Mouse (Mus musculus) lung, adult 18-20 months (tissue): ENCODE results near the gene Hopx.

Source experiments
- DNase-seq, 2 experiments: peaks; one replicate each; pipeline ENCODE4 v3.0.0; 2022; ENCODE audit warnings: mixed read lengths in 2 of 2

Gene Hopx

DNA sequence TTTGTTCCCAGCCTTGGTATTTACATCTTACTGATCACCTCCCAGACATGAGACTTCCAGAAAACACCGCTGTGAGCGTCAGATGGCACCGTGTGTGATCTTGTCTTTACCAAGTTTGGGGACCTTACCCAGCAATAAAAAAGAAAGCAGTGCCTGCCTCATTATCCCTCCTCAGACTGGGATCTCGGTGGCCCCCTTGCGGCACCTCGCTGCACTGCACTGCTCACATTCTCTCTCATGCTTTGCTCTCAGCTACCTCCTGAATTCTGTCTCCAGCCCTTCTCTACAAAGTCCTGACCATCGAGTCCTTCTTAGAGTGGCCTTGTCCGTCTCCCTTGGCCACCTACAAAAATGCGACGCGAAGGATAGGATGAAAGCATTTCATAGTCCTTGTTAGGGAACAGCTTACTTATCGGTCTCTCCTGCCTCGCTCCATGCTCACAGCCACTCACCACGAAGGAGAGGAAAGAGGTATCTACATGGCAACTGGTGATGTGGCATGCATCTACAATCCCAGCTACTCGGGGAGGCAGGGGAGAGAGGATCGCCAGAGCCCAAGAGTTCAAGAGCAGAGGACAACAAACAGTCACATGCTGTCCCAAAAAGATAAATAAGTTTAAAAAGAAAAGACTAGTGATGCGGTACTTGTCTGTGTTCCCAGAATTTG lies 53.4 kb downstream of the Hopx start:
- peak; percentile 57 to 71 for DNase-seq

DNA sequence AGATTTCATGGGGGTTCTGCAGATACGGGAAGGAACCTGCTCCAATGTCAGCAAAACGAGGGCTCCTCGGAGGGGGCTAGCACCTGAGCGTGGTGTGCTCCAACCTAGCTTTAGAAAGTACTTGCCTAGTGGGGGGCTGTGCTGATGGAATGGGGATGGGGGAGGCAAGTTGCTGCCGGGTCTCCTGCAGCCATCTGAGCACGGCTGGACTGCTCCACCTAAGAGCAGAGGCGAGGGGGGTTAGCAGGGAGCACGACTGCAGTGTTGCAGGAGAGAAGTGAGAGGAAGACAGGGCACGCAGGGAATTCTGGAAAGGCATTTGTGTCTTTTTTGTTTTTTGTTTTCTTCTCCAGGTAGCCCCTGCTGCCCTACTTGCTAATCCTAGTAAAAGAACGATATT lies 54.6 kb downstream of the Hopx start:
- DNase-seq: no peak

DNA sequence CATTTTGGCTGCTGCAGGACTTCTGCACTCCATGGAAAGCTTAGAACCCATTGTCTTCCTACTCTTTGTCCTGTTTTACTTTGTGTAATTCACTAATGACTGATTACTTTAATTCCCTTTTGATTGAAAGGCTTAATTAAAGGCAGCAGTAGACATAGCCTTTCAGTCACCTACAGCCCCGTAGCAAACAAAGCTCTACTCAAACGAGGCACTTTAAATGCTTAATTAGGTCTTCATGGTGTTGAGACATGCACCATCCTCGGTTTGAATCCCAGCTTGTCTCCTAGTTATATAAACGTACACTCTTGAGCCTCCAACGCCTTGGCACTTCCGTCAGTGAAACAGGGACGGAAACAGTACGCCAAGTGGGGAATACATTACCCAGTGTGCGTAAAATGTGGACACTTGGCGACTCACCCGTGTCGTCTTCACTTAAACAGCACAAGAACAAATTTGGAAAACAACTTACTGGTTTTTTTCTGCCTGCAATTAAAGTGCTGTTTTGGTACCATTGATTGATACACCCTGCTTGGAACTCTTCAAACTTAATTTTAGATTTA lies 58.0 kb downstream of the Hopx start:
- no peak for DNase-seq

DNA sequence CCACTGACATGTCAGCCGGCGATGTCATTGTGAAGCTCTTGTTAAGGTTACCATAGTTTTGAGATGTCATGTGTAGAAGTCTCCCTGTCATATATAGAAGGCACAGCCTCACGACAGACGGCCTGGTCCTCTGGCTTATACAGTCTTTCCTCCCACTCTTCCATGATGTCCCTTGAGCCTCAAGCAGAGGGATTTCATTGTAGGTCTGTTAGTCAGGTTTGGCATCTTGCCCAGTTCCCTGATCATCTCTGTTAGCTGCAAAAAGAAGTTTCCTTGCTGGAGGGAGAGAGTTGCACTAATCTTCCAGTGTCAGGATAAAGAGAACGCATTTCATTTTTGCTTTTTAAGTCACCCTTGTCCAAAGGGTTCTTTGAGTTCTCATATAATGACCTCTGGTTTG lies 62.3 kb downstream of the Hopx start:
- no peak for DNase-seq

DNA sequence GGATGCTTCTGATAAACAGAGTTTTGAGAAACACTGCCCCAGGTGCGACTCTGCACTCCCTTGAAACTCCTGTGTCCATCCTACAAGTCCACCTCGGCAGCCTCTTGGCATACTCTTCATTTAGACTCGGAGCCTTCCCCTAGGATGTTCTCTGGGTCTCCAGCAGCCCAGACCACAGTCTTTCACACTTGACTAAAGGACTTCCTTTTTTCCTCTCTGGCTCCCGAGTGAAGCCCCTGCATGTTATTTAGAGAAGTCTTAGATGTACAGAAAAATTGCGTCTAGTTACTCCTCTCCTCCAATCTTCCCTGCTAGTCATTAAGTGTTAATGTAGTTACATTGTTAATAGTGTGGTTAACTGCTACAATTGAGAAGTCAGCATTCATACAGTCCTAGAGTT lies 70.6 kb downstream of the Hopx start:
- DNase-seq: no peak

DNA sequence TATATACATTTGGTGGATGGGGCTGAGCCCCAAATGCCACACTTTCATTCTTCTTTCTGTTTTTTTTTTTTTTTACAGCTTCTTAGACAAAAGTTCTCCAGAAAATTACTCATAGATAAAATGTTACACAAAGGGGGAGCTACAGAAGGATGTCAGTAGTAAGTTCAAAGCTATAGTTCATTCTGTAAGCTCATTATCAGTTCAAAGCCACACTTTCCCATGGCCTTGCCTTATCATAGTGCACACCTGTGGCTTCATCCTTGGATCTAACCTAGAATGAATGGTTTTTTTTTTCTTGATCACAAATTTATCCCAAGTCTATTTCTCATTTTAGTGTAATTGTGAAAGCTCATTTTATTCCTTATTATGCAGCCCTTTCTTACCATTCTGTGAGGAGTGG lies 75.5 kb downstream of the Hopx start:
- DNase-seq: no peak

DNA sequence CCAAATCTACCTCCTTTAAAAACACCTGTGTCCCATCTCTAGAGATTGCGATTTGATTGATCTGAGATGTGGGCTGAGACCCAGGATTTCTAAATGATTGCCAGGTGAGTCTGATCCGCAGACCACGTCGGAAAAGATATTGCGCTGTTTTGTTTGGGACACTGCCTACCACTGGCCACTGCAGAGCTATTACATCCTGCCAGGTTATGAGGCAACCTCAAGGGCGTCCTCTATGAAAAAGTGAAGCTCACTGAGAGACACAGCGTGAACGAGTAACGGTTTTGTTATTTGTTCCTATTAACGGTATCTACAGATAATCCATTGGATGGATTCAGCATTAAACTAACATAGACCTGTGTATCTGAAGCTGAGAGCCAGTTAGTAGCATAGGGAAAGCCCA lies 76.5 kb downstream of the Hopx start:
- no peak for DNase-seq
